Mouse (Mus musculus) liver, embryonic 12.5 days (tissue): ENCODE measurements at regions not wholly inside any gene's neighbourhood (a gene's known extent, or its start where the extent isn't known, plus 50 kb on each side); places are given as distances from the start of the nearest gene placed in this dataset.

ENCODE experiments used
- ATAC-seq: fragments of 200-750 bp; cut with Nextera tagmentation; 2 replicates; pipeline ENCODE4 v1.8.0; 2017; ENCODE audit warnings: moderate number of reproducible peaks, mild to moderate bottlenecking, moderate library complexity
- H3K27ac ChIP-seq: fragments of 300-500 bp; sonication (generic); 2 replicates; pipeline ENCODE4 v1.5.1; 2016; ENCODE audit warnings: mild to moderate bottlenecking
- H3K27me3 ChIP-seq: fragments of 300-500 bp; sonication (generic); replicated peaks from 2 replicates; pipeline ENCODE4 v1.6.1; 2016; ENCODE audit warnings: mild to moderate bottlenecking, moderate library complexity
- H3K36me3 ChIP-seq: fragments of 300-500 bp; sonication (generic); 2 replicates; pipeline ENCODE4 v1.6.1; 2016; ENCODE audit warnings: mild to moderate bottlenecking, moderate library complexity
- H3K4me1 ChIP-seq: fragments of 300-500 bp; sonication (generic); 2 replicates; pipeline ENCODE4 v1.6.1; 2016
- H3K4me2 ChIP-seq: fragments of 300-500 bp; sonication (generic); 2 replicates; pipeline ENCODE4 v1.6.1; 2016; ENCODE audit warnings: mild to moderate bottlenecking, moderate library complexity
- H3K4me3 ChIP-seq: fragments of 300-500 bp; sonication (generic); 2 replicates; pipeline ENCODE4 v1.5.1; 2016; ENCODE audit warnings: mild to moderate bottlenecking, moderate library complexity
- H3K9ac ChIP-seq: fragments of 300-500 bp; sonication (generic); 2 replicates; pipeline ENCODE4 v1.6.1; 2016; ENCODE audit warnings: mild to moderate bottlenecking, moderate library complexity
- H3K9me3 ChIP-seq: fragments of 300-500 bp; sonication (generic); replicated peaks from 2 replicates; pipeline ENCODE4 v1.6.1; 2016; ENCODE audit warnings: mild to moderate bottlenecking, moderate library complexity
- WGBS: fragments of 180-500 bp; shearing (Covaris S2); methylation state at CpG from one replicate; pipeline ENCODE4 v1.1.7; 2016; ENCODE audit not compliant: insufficient replicate concordance; 5-methylcytosine and 5-hydroxymethylcytosine counted together

GRCm38 (mm10) chr10:53434376-53435171, 54.8 kb upstream of the Cep85l start:
- H3K4me3 ChIP-seq = no peak overlapping the region
- H3K27ac ChIP-seq = peak overlapping the region; percentile 82
- H3K4me1 ChIP-seq = peaks cover 58% of the 10 kb centered on the region
- WGBS = 65% methylated on average over 13 of the region's 13 CpGs
- H3K9ac ChIP-seq = peak overlapping the region; percentile 2; the same call in 1 of the 2 replicates
- H3K4me2 ChIP-seq = peak overlapping the region; percentile 56
- ATAC-seq = no peak
- no peaks in the 10 kb centered on the region for H3K9me3 ChIP-seq
- no peaks in the 10 kb centered on the region for H3K27me3 ChIP-seq
- no peaks in the 10 kb centered on the region for H3K36me3 ChIP-seq

DNA sequence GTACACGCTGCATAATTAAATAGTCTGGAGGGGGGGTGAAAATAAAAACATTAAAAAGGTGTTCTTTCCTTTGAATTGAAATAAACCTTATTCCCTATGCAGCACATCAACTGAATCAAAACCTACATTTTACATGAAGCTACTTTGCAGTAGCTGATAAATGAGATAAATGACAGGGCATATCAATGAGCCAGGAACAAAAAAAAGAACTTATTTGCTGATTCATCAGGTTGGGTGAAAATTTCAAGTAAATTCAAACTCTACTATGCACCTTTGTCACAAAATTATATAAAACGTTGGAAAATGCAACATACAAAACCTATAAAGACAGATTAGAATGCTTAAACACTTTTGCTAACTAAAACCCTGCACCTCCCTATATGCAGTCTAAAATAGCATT, 53.0 kb upstream of the Cep85l start:
- peaks cover 48% of the 10 kb centered on the region for H3K4me1 ChIP-seq
- H3K4me3 ChIP-seq = no peak overlapping the region
- H3K9me3 ChIP-seq = no peaks in the 10 kb centered on the region
- H3K9ac ChIP-seq = no peak overlapping the region
- no peak overlapping the region for H3K27ac ChIP-seq
- no peaks in the 10 kb centered on the region for H3K27me3 ChIP-seq
- H3K4me2 ChIP-seq = no peak overlapping the region
- no peaks in the 10 kb centered on the region for H3K36me3 ChIP-seq
- ATAC-seq = no peak
- WGBS = 74% methylated on average over 2 of the region's 2 CpGs

DNA sequence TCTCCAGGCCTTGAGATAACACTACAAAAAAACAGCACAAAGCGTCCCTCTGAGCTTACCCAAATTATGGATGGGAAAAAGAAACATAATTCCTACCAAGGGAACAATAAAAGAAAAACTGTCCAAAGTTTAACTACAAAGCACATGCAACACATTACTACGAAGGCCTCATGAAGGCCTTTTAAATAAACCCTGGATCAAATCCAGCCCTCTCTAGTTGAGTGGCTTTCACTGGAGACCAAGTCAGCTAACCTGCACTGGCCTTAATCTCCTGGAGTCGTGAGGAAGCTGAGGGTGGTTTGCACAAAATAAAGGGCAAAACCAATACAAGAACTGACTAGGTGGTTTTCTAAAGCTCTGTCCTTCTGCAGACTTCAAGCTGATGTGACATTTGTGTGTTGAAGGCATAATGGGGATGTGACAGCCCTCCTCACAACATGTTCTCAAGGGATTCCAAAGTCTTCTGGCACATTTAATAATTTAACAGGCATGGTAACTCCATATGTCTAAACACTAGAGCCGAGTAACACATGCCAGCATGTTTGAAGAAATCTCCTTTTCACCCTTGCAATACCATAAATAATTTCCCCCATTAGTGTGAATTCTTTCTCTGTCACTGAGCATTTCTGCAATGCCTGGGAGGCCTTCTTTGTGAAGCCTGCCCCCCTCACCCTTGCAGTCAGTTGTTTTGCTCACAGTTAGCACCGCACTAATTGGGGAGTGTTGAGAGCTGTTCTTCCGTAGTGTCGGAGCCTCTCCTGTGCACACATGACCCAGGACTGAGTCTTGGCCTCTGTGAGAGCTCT, 50.0 kb upstream of the Cep85l start:
- Histone ChIP-seq H3K4me3 (no peak overlapping the region), H3K9ac (no peak overlapping the region), H3K4me2 (no peak overlapping the region), H3K27me3 (no peaks in the 10 kb centered on the region), H3K4me1 (peaks cover 32% of the 10 kb centered on the region), H3K9me3 (no peaks in the 10 kb centered on the region), H3K27ac (no peak overlapping the region), H3K36me3 (no peaks in the 10 kb centered on the region)
- no peak for ATAC-seq
- whole genome bisulfite sequencing = 72% methylated on average over 7 of the region's 7 CpGs
